Mouse (Mus musculus): ENCODE data around the gene Erlec1.

Erlec1 gene

GRCm38 (mm10) chr11:30954279-30954725 is at the start of gene Erlec1:
Gene Erlec1 (minus strand): TSS chr11:30954335.
- peak; percentile 89 for DNase-seq

- peak; percentile 29 for DNase-seq
Observed at GRCm38 (mm10) chr11:31001169-31001908, 47.2 kb upstream of the Erlec1 start.

GRCm38 (mm10) chr11:31000028-31000427 is 45.9 kb upstream of the Erlec1 start:
- no peak for DNase-seq

DNA sequence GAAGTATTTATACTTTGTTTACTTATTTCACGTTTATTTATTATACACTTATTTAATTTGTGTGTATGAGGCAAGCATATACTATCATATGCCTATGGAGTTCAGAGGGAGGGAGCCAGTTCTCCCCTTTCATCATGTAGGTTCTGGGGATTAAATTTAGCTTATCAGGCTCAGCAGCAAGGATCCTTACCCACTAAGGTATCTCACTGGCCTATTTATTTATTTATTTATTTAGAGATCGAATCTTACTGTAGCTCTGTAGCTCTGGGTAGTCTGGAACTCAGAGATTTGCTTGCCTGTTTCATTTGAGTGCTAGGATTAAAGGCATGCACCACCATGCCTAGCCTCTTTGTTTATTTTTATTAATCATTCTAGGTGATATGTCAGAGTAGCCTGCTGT is 44.6 kb upstream of the Erlec1 start:
- no peak for DNase-seq

- DNase-seq: no peak
Observed at GRCm38 (mm10) chr11:30998199-30998598, 44.1 kb upstream of the Erlec1 start.

DNA sequence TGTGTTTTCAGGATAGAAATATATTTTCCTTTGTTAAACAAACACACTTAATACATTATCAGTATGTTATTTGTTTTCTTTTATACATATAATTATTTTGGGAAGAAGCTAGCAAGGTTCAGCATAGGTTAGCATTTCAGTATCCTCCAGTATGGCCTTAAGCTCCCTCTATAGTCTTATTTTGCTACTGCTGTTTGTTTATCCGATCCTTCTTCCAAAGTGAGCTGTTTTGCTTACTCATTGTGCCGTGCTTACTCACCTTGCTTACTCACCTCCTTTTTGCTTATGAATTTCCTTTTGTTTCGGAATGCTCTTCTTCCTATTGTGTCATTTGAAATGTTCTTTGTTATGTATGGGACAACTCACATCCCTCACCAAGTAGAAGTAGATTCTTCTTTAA is 42.5 kb upstream of the Erlec1 start:
- no peak for DNase-seq

DNA sequence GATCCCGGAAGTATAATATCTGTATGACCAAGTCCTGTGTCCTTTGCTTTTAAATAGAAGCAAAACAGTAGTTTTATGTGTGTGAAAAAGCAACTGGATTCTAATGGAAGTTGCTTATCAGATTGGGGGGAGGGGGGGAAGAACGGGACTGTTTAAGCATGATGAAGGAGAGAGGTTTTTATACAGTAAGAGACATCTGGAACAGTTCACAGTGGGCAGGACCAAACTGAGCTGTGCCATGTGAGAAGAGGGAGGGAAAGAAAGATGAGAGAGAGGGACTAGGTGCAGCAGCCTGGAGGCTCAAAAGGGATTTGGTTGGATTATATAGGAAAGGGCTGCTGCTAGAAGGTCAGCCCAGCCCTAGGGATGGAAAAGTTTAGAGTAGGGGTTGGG is 32.5 kb upstream of the Erlec1 start:
- DNase-seq: no peak

DNA sequence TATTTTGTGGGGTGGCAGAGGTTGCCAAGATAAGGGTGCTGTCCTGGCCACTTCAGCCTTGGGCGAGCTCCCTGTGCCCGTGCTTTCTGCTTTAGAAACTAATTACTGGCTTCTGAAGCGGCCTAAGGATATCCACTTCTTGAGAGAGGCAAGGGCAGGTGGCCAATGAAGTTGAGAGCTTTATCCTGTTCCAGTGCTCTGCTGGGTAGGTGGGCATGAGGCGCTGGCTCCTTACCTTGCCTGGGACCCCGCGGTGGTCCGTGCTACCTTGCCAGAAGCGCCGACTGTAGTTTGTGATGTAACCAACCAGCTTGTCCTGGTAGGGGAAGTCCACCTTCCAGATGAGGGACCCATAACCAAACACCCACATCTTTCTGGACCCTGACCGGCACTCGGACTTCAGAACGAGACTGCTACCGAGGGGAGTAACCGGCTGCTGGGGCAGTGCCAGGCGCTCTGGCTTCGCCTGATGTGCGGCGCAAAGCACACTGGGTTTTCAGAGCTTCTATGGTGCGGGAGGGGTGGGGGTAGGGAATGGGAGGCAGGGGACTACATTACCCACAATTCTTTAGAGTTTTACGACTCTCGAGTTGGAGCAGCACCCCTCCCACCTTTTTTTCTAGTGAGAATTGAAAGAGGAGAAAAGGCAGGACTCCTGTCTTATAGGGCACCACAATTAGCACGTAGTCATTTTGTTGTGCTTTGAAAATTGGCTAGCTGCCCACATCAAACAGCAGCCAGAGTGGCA is 31.9 kb upstream of the Erlec1 start, which contains the start of gene Chac2:
Chac2 (minus strand) TSS at position 474 of the 748 bp plus-strand sequence.
- peak; percentile 88 for DNase-seq

GRCm38 (mm10) chr11:30985237-30985636 is 31.1 kb upstream of the Erlec1 start:
- no peak for DNase-seq

DNA sequence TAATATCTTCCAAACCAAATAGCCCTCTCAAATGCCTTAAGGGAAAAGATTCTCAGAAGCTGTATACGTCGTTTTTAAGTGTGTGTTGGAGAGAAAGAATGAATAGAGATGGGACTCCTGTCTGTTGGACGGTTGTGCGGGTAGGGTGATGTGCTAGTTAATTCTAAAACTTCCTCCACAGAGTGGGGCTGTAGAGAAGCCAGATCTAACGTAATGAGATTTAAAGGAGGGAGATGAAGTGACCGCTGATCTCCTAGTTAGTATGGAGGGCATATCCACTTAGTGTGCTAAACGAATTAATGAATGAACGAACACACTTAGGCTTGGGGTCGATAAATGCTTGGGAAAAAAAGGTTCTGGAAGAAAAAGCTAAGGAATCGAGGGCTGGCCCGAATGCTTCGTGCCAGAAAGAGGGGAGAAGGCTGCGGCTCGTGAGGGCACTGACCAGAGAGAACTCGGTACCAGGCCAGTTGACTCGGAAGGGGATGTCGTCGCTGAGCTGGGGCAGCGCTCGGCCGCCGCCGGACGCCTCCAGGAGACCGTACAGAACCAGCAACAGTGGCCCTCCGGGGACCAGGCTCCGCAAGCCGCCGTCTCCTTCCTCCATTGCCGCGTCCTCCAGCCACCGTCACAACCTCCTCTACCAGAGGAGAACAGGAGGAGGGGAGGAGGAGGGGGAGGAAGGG is 523 bp downstream of the Erlec1 start:
- peak; percentile 23 for DNase-seq

GRCm38 (mm10) chr11:30952829-30953228 is 1.3 kb downstream of the Erlec1 start:
- DNase-seq: no peak

DNA sequence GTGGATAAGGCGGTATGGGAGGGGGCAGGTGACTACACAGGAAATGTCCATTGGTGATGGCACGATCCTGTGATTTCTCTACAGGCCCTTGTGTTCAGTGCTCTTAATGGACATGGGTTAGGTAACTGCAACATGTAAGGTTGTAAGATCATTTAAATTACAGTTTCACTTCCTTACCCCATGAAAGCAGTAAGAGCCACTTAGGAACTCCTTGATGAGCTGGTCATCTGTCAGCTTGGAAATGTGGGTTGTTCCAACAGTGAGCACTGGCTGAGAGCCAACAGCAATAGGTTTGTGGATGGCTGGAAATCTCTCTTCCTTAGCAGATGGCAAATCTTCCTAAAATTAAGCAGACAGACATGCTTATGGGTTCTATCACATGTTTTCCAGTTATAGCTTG is 10.6 kb downstream of the Erlec1 start:
- no peak for DNase-seq

DNA sequence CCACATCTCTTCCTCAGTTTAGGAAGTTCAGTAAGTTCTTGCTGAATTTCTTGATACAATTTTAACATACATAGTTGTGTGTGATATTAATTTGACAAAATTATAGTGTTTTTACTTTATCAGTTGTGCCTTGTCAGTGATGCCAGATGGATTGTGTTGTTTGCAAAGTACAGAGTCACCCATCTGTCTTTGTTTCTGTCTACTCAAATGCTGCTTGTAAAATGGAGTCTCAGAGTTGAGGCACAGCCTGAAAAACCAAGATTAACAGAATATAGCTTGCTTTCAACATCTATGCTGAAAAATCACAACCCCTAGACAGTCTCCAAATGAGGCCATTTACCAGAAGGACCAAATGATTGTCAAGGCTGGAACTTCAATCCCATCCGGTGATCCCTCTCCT is 25.6 kb downstream of the Erlec1 start:
- DNase-seq: no peak

GRCm38 (mm10) chr11:30928079-30928478 is 26.1 kb downstream of the Erlec1 start:
- DNase-seq: no peak

DNA sequence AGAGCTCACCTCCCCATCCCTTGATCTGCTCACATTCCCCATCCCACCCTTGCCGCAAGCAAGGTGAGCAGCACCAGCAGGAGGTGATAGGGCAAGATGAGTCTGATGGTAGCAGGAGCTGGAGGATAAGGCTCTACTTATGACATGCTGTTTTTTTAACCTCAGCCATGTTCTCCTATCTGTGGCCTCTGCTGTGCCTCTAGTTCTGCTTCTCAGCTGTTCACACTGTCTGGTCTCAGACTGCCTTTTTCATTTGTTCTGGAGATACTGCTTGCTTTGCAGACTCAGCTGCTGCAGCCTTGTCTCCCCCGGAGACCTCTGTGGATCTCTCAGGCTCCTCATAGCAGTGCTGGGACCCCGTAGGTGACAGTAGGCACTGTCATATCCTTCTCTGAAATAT is 30.9 kb downstream of the Erlec1 start:
- no peak for DNase-seq

DNA sequence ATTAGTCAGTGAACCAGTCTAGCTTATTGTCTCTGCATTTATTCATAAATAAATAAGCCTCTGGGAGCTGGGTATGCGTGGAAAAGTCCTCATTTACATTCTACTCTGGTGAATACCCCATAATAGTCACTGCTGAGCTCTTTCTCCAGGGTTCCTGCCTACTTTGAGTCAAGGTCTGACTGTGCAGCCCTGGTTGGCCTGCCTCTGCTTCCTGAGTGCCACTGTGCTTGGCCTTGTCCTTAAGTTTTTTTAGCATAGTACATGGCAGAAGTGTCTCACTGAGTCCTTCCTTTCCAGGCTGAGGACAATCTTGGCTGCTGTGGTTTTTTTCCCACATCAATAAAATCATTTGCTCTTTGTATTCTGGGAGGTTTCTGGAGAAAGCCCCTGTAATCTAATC is 33.5 kb downstream of the Erlec1 start:
- DNase-seq: no peak

GRCm38 (mm10) chr11:30912311-30912710 is 41.8 kb downstream of the Erlec1 start:
- DNase-seq: no peak

DNA sequence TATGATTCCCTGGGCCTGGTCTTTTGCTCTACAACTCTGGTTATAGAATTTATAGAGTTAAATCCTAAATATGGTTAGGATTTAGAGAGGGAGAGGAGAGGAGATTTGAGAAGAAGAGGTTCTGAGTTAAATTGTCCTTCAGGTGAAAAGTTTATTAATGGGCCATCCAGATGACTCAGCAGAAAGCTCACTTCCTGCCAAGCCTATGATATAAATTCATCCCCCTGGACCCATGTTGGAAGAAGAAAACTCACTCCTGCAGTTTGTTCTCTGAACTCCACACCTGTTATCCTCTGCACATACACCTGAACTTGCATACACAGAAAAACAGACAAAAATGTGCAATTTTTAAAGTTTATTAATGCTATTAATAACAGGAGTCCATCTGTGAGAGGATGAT is 54.8 kb downstream of the Erlec1 start:
- DNase-seq: no peak

DNA sequence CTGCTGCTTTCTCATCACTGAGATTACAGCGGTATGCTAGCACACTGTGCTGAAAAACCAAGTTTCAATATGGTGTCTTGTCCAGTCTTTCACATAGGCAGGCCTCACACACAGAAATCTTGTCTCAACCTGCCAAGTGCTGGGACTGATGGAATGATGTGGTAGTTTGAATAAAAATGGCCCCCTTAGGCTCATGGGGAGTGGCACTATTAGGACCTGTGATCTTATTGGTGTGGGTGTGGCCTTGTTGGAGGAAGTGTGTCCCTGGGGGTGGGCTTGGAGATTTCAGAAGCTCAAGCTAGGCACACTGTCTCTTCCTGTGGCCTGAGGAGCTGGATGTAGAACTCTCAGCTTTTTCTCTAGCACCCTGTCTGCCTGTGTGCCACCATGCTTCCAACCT is 57.9 kb downstream of the Erlec1 start:
- DNase-seq: no peak

- no peak for DNase-seq
Observed at GRCm38 (mm10) chr11:30888153-30888552, 66.0 kb downstream of the Erlec1 start.

DNA sequence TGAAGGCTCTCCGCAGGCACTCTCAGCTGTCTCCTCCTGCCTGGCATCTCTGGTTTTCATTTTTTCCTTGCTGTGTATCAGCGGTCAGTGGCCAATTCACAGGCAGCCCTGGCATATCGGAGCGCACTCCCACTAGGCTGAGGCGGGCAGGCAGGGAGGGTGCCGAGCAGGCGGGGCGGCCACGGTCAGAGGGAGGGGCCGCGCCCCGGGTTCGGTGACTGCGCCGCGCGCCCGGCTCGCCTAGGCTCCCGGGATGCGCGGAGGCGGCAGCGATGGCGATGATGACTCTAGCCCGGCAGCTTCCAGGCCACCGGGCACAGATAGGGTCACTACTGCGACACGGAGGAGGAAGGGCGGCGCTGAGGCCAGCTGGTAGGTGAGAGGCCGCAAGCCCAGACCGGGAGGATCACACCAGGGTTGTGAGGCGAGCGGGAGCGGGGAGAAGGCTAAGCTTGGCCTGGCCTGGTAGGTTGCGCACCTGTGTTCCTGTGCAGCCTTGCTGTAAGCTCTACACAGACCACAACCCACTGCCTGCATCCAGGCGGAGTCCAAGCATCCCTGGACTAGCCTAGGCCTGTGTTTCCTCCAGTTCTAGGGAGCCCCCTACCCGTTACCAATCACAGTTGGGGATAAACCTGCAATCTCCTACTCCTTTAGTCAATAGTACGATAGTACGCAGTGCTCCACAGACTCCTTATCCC is 68.8 kb downstream of the Erlec1 start, which contains the start of the genes Gpr75 and Asb3:
Gpr75 (plus strand) TSS at position 188 of the 701 bp plus-strand sequence.
Asb3 (plus strand) TSS at position 246 of the 701 bp plus-strand sequence.
- peak; percentile 46 for DNase-seq
